Mouse (Mus musculus) MEL (cell line): ENCODE measurements around the gene Lhx1. TPM values are rescaled to one million over a fixed set of nuclear protein-coding genes. Genes with fewer than 3 reads are reported as not detected.

Experiments
- DNase-seq: peaks from one replicate; pipeline ENCODE4 v3.0.0; 2011; ENCODE audit warnings: low read depth, low spot score
- H3K27ac ChIP-seq: 2 replicates; pipeline ENCODE4 v1.5.1; 2012; ENCODE audit warnings: low read depth, mild to moderate bottlenecking, control low read depth, low read length, moderate library complexity; ENCODE audit not compliant: control insufficient read depth
- H3K27me3 ChIP-seq, 2 experiments: fragments of 150-350 bp in 1 of 2; sonication (generic) in 1 of 2; 2 replicates each; pipeline ENCODE4 v1.6.1; 2012; ENCODE audit warnings: low read length in 2 of 2, mild to moderate bottlenecking in 2 of 2, improper control_type of control experiment in 1 of 2, moderate library complexity in 1 of 2; ENCODE audit not compliant: insufficient read depth in 2 of 2, control insufficient read depth in 1 of 2
- H3K36me3 ChIP-seq, 2 experiments: 2 replicates each; pipeline ENCODE4 v1.6.1; 2012 to 2014; ENCODE audit warnings: low read length in 2 of 2, improper control_type of control experiment in 1 of 2, inconsistent platforms in 1 of 2, mild to moderate bottlenecking in 1 of 2; ENCODE audit not compliant: insufficient read depth in 2 of 2, control insufficient read depth in 1 of 2
- H3K4me1 ChIP-seq, 2 experiments: fragments of 150-350 bp in 1 of 2; sonication (generic) in 1 of 2; 2 replicates each; pipeline ENCODE4 v1.6.1; 2012; ENCODE audit warnings: low read length in 2 of 2, improper control_type of control experiment in 1 of 2, mild to moderate bottlenecking in 1 of 2; ENCODE audit not compliant: insufficient read depth in 2 of 2, control insufficient read depth in 1 of 2
- H3K4me3 ChIP-seq, 2 experiments: fragments of 150-350 bp in 1 of 2; sonication (generic) in 1 of 2; 2 replicates each; pipeline ENCODE4 v1.5.1; 2012; ENCODE audit warnings: low read depth in 2 of 2, low read length in 2 of 2, mild to moderate bottlenecking in 2 of 2, moderate library complexity in 2 of 2, control low read depth in 1 of 2, improper control_type of control experiment in 1 of 2; ENCODE audit not compliant: control insufficient read depth in 1 of 2, insufficient read depth in 1 of 2
- H3K79me2 ChIP-seq: 2 replicates; pipeline ENCODE4 v1.6.1; 2012; ENCODE audit warnings: mild to moderate bottlenecking, low read length, moderate library complexity; ENCODE audit not compliant: control insufficient read depth, poor library complexity, insufficient read depth
- H3K9ac ChIP-seq: 2 replicates; pipeline ENCODE4 v1.6.1; 2012; ENCODE audit warnings: low read depth, mild to moderate bottlenecking, control low read depth, low read length, moderate library complexity; ENCODE audit not compliant: control insufficient read depth, poor library complexity, severe bottlenecking
- H3K9me3 ChIP-seq: fragments of 150-350 bp; sonication (generic); replicated peaks from 2 replicates; pipeline ENCODE4 v1.6.1; 2012; ENCODE audit warnings: mild to moderate bottlenecking, low read length, improper control_type of control experiment, moderate library complexity; ENCODE audit not compliant: insufficient read depth
- CHD1 ChIP-seq: IDR thresholded peaks from 2 replicates; pipeline ENCODE4 v1.6.1; 2012; ENCODE audit warnings: low read depth, mild to moderate bottlenecking, inconsistent platforms, low read length, improper control_type of control experiment
- CHD2 ChIP-seq: IDR thresholded peaks from 2 replicates; pipeline ENCODE4 v1.6.1; 2011; ENCODE audit warnings: low read length, improper control_type of control experiment
- CTCF ChIP-seq, 3 experiments: IDR thresholded peaks in 2 of 3; conservative IDR thresholded peaks in 1 of 3; 2 replicates each; pipeline ENCODE4 v1.5.1; 2011 to 2012; ENCODE audit warnings: low read length in 3 of 3, low read depth in 2 of 3, mild to moderate bottlenecking in 2 of 3, improper control_type of control experiment in 1 of 3, inconsistent platforms in 1 of 3, mixed read lengths in 1 of 3, moderate library complexity in 1 of 3; ENCODE audit not compliant: control insufficient read depth in 1 of 3, insufficient read depth in 1 of 3, poor library complexity in 1 of 3, severe bottlenecking in 1 of 3
- E2F4 ChIP-seq: IDR thresholded peaks from 2 replicates; pipeline ENCODE4 v1.6.1; 2011; ENCODE audit warnings: low read depth, low read length, improper control_type of control experiment, borderline replicate concordance
- ETS1 ChIP-seq: IDR thresholded peaks from 2 replicates; pipeline ENCODE4 v1.6.1; 2012; ENCODE audit warnings: low read depth, mild to moderate bottlenecking, inconsistent platforms, low read length, improper control_type of control experiment, moderate library complexity
- GABPA ChIP-seq: IDR thresholded peaks from 2 replicates; pipeline ENCODE4 v1.6.1; 2012; ENCODE audit warnings: low read depth, mild to moderate bottlenecking, inconsistent platforms, low read length, improper control_type of control experiment, moderate library complexity
- GATA1 ChIP-seq: IDR thresholded peaks from 2 replicates; pipeline ENCODE4 v1.6.1; 2011; ENCODE audit warnings: low read depth, low read length, improper control_type of control experiment
- HCFC1 ChIP-seq: IDR thresholded peaks from 2 replicates; pipeline ENCODE4 v1.6.1; 2012; ENCODE audit warnings: low read depth, mild to moderate bottlenecking, inconsistent platforms, low read length, improper control_type of control experiment, moderate library complexity
- JUND ChIP-seq: IDR thresholded peaks from 2 replicates; pipeline ENCODE4 v1.6.1; 2011; ENCODE audit warnings: low read depth, mild to moderate bottlenecking, improper control_type of control experiment, low read length
- MXI1 ChIP-seq: IDR thresholded peaks from 2 replicates; pipeline ENCODE4 v1.6.1; 2011; ENCODE audit warnings: mild to moderate bottlenecking, low read depth, low read length, improper control_type of control experiment
- MYB ChIP-seq: IDR thresholded peaks from 2 replicates; pipeline ENCODE4 v1.6.1; 2011; ENCODE audit warnings: mild to moderate bottlenecking, low read depth, low read length, improper control_type of control experiment
- NELFE ChIP-seq: IDR thresholded peaks from 2 replicates; pipeline ENCODE4 v1.6.1; 2011; ENCODE audit warnings: low read depth, low read length, improper control_type of control experiment
- NRF1 ChIP-seq: IDR thresholded peaks from 2 replicates; pipeline ENCODE4 v1.6.1; 2014; ENCODE audit warnings: low read depth, mild to moderate bottlenecking, inconsistent platforms, low read length, improper control_type of control experiment, moderate library complexity; ENCODE audit not compliant: poor library complexity, insufficient read depth, severe bottlenecking
- POLR2A ChIP-seq, 2 experiments: IDR thresholded peaks; 2 replicates each; pipeline ENCODE4 v1.6.1; 2011 to 2012; ENCODE audit warnings: low read length in 2 of 2, mild to moderate bottlenecking in 2 of 2, control low read depth in 1 of 2, improper control_type of control experiment in 1 of 2, low read depth in 1 of 2, moderate library complexity in 1 of 2; ENCODE audit not compliant: control insufficient read depth in 1 of 2, insufficient read depth in 1 of 2, poor library complexity in 1 of 2
- POLR2AphosphoS2 ChIP-seq: IDR thresholded peaks from 2 replicates; pipeline ENCODE4 v1.6.1; 2011; ENCODE audit warnings: low read length, improper control_type of control experiment
- POLR2AphosphoS5 ChIP-seq: IDR thresholded peaks from 2 replicates; pipeline ENCODE4 v1.6.1; 2012; ENCODE audit warnings: low read depth, borderline replicate concordance, mild to moderate bottlenecking, inconsistent platforms, low read length, moderate library complexity, mixed read lengths
- RCOR1 ChIP-seq: IDR thresholded peaks from 2 replicates; pipeline ENCODE4 v1.6.1; 2012; ENCODE audit warnings: low read depth, mild to moderate bottlenecking, inconsistent platforms, low read length, improper control_type of control experiment
- SIN3A ChIP-seq: IDR thresholded peaks from 2 replicates; pipeline ENCODE4 v1.6.1; 2012; ENCODE audit warnings: low read length, improper control_type of control experiment, inconsistent platforms
- TBP ChIP-seq: IDR thresholded peaks from 2 replicates; pipeline ENCODE4 v1.8.0; 2011; ENCODE audit warnings: low read depth, low read length, improper control_type of control experiment
- USF1 ChIP-seq: IDR thresholded peaks from 2 replicates; pipeline ENCODE4 v1.6.1; 2014; ENCODE audit warnings: low read depth, mild to moderate bottlenecking, inconsistent platforms, low read length, improper control_type of control experiment, moderate library complexity
- ZMIZ1 ChIP-seq: IDR thresholded peaks from 2 replicates; pipeline ENCODE4 v1.6.1; 2012; ENCODE audit warnings: low read depth, mild to moderate bottlenecking, inconsistent platforms, low read length, improper control_type of control experiment, moderate library complexity
- ZNF384 ChIP-seq: IDR thresholded peaks from 2 replicates; pipeline ENCODE4 v1.6.1; 2012; ENCODE audit warnings: low read depth, mild to moderate bottlenecking, inconsistent platforms, low read length, improper control_type of control experiment
- polyA plus RNA-seq, 2 experiments: library from polyadenylated mRNA; stranded (reverse) in 1 of 2; unstranded in 1 of 2; fragments of >175 nt in 1 of 2; fragments of >200 nt in 1 of 2; gene quantifications; 2 replicates each; pipeline versions ENCODE4 v1.2.1 to v1.2.4; 2012; ENCODE audit warnings: low replicate concordance in 2 of 2, low read depth in 1 of 2; ENCODE audit not compliant: insufficient read length in 2 of 2, insufficient read depth in 1 of 2, missing spikeins in 1 of 2
- total RNA-seq: library from RNA; depleted of rRNA; stranded (reverse); fragments of 300-350 nt; gene quantifications from 2 replicates; pipeline ENCODE4 v1.2.3, GENCODE M21; 2012

The Lhx1 gene
- total and polyA plus RNA-seq, 3 experiments = not detected

- DNase-seq = no peak
- no peak overlapping the region for H3K4me3 ChIP-seq
Observed at GRCm38 (mm10) chr11:84523841-84524510, 1.4 kb downstream of the Lhx1 start.

GRCm38 (mm10) chr11:84523321-84523831 is 2.0 kb downstream of the Lhx1 start:
- Histone ChIP-seq H3K9me3 (no peaks in the 10 kb centered on the region), H3K79me2 (no peaks in the 10 kb centered on the region), H3K27ac (no peak overlapping the region), H3K4me1 (no peaks in the 10 kb centered on the region), H3K36me3 (no peaks in the 10 kb centered on the region), H3K27me3 (peaks cover 0 to 7% of the 10 kb centered on the region in 2 experiments; a peak in 3 of 4 replicates), H3K4me3 (no peak overlapping the region), H3K9ac (no peak overlapping the region)
- no peak for DNase-seq
- TF ChIP-seq TBP (no peak), MYB (no peak), MXI1 (no peak), SIN3A (no peak)

More at GRCm38 (mm10) chr11:84523841-84524510, 1.4 kb downstream of the Lhx1 start:
- H3K27me3 ChIP-seq = peaks cover 0 to 7% of the 10 kb centered on the region in 2 experiments; a peak in 2 of 4 replicates
- H3K9ac ChIP-seq = no peak overlapping the region
- no peaks in the 10 kb centered on the region for H3K79me2 ChIP-seq
- H3K4me1 ChIP-seq = no peaks in the 10 kb centered on the region
- no peak for TF ChIP-seq JUND
- TF ChIP-seq NELFE = no peak
- TF ChIP-seq HCFC1 = no peak
- TF ChIP-seq CHD2 = no peak
- no peak for TF ChIP-seq CHD1
- H3K9me3 ChIP-seq = no peaks in the 10 kb centered on the region
- H3K36me3 ChIP-seq = no peaks in the 10 kb centered on the region
- H3K27ac ChIP-seq = no peak overlapping the region

- H3K27ac ChIP-seq = no peak overlapping the region
- no peaks in the 10 kb centered on the region for H3K9me3 ChIP-seq
- no peak for DNase-seq
- no peaks in the 10 kb centered on the region for H3K79me2 ChIP-seq
- H3K4me1 ChIP-seq = no peaks in the 10 kb centered on the region
- no peak overlapping the region for H3K9ac ChIP-seq
- H3K36me3 ChIP-seq = no peaks in the 10 kb centered on the region
- peaks cover 0 to 7% of the 10 kb centered on the region in 2 experiments; a peak in 3 of 4 replicates for H3K27me3 ChIP-seq
- TF ChIP-seq E2F4 (no peak), GABPA (no peak), NELFE (no peak), POLR2AphosphoS2 (no peak), USF1 (no peak), CHD1 (no peak), ZMIZ1 (no peak), ZNF384 (no peak), HCFC1 (no peak), RCOR1 (no peak), SIN3A (no peak), POLR2A (IDR thresholded peaks at IDR 0.05; ENCODE audit: control insufficient read depth in 1 of 2, insufficient read depth in 1 of 2, low read depth in 1 of 2, low read length in 2 of 2, poor library complexity in 1 of 2) (no peak), NRF1 (no peak), ETS1 (no peak), GATA1 (no peak), POLR2AphosphoS5 (no peak), CTCF (IDR thresholded peaks at IDR 0.05 in 2 of 3, conservative IDR thresholded peaks at IDR 0.05 in 1 of 3; ENCODE audit: control insufficient read depth in 1 of 3, insufficient read depth in 1 of 3, low read depth in 2 of 3, low read length in 3 of 3, poor library complexity in 1 of 3, severe bottlenecking in 1 of 3) (no peak), TBP (no peak)
- no peak overlapping the region for H3K4me3 ChIP-seq
Observed at GRCm38 (mm10) chr11:84522577-84523320, 2.6 kb downstream of the Lhx1 start.
